Mouse (Mus musculus) heart, embryonic 12.5 days (tissue): ENCODE results near the gene Ankrd23. TPM values are rescaled to one million over a fixed set of nuclear protein-coding genes. Genes with fewer than 3 reads are reported as not detected.

Experiments used
- ATAC-seq: fragments of 200-750 bp; cut with Nextera tagmentation; 2 replicates; pipeline ENCODE4 v1.8.0; 2017; ENCODE audit warnings: moderate TSS enrichment, moderate library complexity; ENCODE audit not compliant: insufficient number of reproducible peaks, low FRiP score
- H3K27ac ChIP-seq: fragments of 300-500 bp; sonication (generic); 2 replicates; pipeline ENCODE4 v1.5.1; 2016; ENCODE audit warnings: mild to moderate bottlenecking, moderate library complexity; ENCODE audit not compliant: poor library complexity, severe bottlenecking
- H3K27me3 ChIP-seq: fragments of 300-500 bp; sonication (generic); replicated peaks from 2 replicates; pipeline ENCODE4 v1.6.1; 2016; ENCODE audit warnings: mild to moderate bottlenecking, moderate library complexity
- H3K36me3 ChIP-seq: fragments of 300-500 bp; sonication (generic); 2 replicates; pipeline ENCODE4 v1.6.1; 2016; ENCODE audit warnings: mild to moderate bottlenecking, moderate library complexity
- H3K4me1 ChIP-seq: fragments of 300-500 bp; sonication (generic); replicated peaks from 2 replicates; pipeline ENCODE4 v1.6.1; 2016; ENCODE audit warnings: mild to moderate bottlenecking
- H3K4me2 ChIP-seq: fragments of 300-500 bp; sonication (generic); 2 replicates; pipeline ENCODE4 v1.6.1; 2016; ENCODE audit warnings: mild to moderate bottlenecking, moderate library complexity
- H3K4me3 ChIP-seq: fragments of 300-500 bp; sonication (generic); 2 replicates; pipeline ENCODE4 v1.5.1; 2016; ENCODE audit warnings: mild to moderate bottlenecking
- H3K9ac ChIP-seq: fragments of 300-500 bp; sonication (generic); 2 replicates; pipeline ENCODE4 v1.6.1; 2016; ENCODE audit warnings: mild to moderate bottlenecking, moderate library complexity
- H3K9me3 ChIP-seq: fragments of 300-500 bp; sonication (generic); replicated peaks from 2 replicates; pipeline ENCODE4 v1.6.1; 2016; ENCODE audit warnings: mild to moderate bottlenecking, moderate library complexity
- WGBS: fragments of 180-500 bp; shearing (Covaris S2); methylation state at CpG from one replicate; pipeline ENCODE4 v1.1.7; 2016; 5-methylcytosine and 5-hydroxymethylcytosine counted together
- polyA plus RNA-seq: library from polyadenylated mRNA; unstranded; fragments of >200 nt; fragmentation: Nextera tagmentation; extraction: Ambion mirVana; gene quantifications from 2 replicates; pipeline ENCODE4 v1.2.1, GENCODE M21; 2016

Ankrd23 gene
- polyA plus RNA-seq, 1 experiment from 2014 or later: 16.8 TPM

DNA sequence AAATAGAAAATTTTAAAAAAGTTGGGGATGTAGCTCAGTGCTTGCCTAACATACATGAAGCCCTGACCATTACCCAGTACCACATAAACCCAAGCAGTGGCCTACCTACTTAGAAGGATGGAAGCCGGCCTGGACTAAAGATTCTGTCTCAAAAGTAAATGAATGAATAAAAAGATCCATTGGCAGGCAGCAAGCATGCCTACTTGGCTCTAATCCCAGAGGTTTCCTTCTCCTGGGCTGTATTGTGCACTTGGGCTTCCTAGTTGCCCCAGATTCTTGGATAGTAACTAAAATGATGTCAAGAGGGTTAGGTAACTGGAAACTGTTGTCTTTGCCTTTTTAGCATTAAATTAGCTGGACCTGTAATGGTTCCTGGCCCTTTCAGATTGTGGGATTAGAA is 23.4 kb downstream of the Ankrd23 start:
- peaks cover 42% of the 10 kb centered on the region for H3K4me1 ChIP-seq
- H3K9me3 ChIP-seq: no peaks in the 10 kb centered on the region
- H3K4me3 ChIP-seq: peak overlapping the region; percentile 86
- WGBS: 11% methylated on average over 1 of the region's 1 CpGs
- ATAC-seq: no peak
- peak overlapping the region; percentile 86 for H3K9ac ChIP-seq
- no peak overlapping the region for H3K27ac ChIP-seq
- H3K4me2 ChIP-seq: peak overlapping the region; percentile 93
- H3K36me3 ChIP-seq: peaks cover 25% of the 10 kb centered on the region; the same call in 1 of the 2 replicates
- no peaks in the 10 kb centered on the region for H3K27me3 ChIP-seq

DNA sequence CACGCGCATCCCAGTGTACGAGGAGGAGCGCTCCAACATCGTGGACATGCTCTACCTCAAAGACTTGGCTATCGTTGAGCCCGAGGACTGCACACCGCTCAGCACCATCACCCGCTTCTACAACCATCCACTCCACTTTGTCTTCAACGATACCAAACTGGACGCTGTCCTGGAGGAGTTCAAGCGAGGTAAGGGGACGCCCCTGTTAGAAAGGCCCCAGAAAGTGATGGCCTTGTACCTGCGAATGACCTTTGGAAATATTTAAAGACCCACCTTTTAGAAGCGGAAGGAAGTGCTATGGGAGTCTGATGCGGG is 23.8 kb downstream of the Ankrd23 start:
- ATAC-seq: no peak
- no peaks in the 10 kb centered on the region for H3K27me3 ChIP-seq
- WGBS: 2% methylated on average over 16 of the region's 16 CpGs

DNA sequence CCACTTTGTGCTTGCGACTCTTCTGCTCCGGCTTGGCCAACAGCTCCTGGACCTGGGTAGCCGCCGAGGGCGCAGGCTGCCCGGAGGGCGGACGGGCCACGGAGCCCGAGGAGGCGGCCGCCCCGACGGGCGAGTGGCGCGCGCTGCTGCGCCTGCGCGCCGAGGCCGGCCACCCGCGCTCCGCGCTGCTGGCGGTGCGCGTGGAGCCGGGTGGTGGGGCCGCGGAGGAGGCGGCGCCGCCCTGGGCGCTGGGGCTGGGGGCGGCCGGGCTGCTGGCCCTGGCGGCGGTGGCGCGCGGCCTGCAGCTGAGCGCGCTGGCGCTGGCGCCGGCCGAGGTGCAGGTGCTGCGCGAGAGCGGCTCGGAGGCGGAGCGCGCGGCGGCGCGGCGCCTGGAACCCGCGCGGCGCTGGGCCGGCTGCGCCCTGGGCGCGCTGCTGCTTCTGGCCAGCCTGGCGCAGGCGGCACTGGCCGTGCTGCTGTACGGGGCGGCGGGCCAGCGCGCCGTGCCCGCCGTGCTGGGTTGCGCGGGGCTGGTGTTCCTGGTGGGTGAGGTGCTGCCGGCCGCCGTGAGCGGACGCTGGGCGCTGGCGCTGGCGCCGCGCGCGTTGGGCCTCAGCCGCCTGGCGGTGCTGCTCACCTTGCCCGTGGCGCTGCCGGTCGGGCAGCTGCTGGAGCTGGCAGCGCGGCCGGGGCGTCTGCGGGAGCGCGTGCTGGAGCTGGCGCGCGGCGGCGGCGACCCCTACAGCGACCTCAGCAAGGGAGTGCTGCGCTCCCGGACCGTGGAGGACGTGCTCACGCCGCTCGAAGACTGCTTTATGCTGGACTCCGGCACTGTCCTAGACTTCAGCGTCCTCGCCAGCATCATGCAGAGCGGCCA is 24.4 kb downstream of the Ankrd23 start:
- Histone ChIP-seq H3K4me1 (peaks cover 33% of the 10 kb centered on the region), H3K4me2 (peak overlapping the region; percentile 93), H3K9me3 (no peaks in the 10 kb centered on the region), H3K27me3 (no peaks in the 10 kb centered on the region), H3K4me3 (peak overlapping the region; percentile 86), H3K9ac (peak overlapping the region; percentile 86), H3K36me3 (peaks cover 22% of the 10 kb centered on the region), H3K27ac (peak overlapping the region; percentile 98)
- peak; percentile 71 for ATAC-seq
- 13% methylated on average over 126 of the region's 126 CpGs for WGBS

More for the DNA sequence above, 23.8 kb downstream of the Ankrd23 start:
- Histone ChIP-seq H3K9ac (peak overlapping the region; percentile 86), H3K36me3 (peaks cover 21% of the 10 kb centered on the region; the same call in 1 of the 2 replicates), H3K9me3 (no peaks in the 10 kb centered on the region), H3K27ac (peak overlapping the region; percentile 98), H3K4me3 (peak overlapping the region; percentile 86), H3K4me1 (peaks cover 38% of the 10 kb centered on the region), H3K4me2 (peak overlapping the region; percentile 93)

DNA sequence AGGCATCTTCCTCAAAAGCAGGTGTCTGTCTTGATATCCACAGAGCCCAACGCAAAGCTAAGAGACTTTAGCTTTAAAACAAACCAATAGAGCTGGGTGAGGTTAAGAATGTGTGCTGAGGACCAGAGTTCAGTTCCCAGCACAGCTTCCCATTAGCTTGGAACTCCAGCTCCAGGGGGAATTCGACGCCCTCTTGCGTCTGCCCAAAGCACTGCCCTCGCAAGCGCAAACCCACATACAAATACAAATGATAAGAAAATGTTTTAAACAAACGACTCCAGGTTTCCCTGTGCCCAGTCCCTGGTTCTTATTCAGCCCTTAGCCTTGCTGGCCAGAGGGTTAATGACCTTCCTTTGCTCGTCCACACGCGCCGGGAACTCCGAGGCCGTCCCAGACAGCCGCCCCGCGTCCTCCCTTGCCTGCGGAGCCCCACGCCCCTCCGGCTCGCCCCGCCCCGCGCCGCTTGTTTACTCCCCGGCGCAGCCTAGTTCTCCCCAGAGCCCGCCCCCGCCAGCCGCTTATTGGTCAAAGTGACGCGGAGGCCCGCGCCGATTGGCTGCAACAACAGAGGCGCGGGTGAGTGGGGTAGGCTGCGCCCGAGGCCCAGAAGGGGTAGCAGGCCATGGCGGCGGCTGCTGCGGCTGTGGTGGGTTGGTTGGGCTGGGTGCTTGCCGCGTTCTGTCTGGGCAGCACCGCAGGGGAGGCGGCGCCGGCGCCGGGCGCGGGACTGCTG is 25.2 kb downstream of the Ankrd23 start, which contains the start of gene Cnnm3:
Cnnm3 (plus strand) TSS at position 579 of the 733 bp plus-strand sequence.
- peak; percentile 99 for ATAC-seq
- WGBS: under 1% methylated on average over 51 of the region's 51 CpGs
- H3K27ac ChIP-seq: peak within 1 kb of the TSS; percentile 98
- peaks cover 19% of the 10 kb centered on the region for H3K36me3 ChIP-seq
- H3K4me1 ChIP-seq: peaks cover 30% of the 10 kb centered on the region
- peak within 1 kb of the TSS; percentile 86 for H3K4me3 ChIP-seq
- H3K4me2 ChIP-seq: peak within 1 kb of the TSS; percentile 93
- H3K27me3 ChIP-seq: no peaks in the 10 kb centered on the region
- H3K9me3 ChIP-seq: no peaks in the 10 kb centered on the region
- peak within 1 kb of the TSS; percentile 86 for H3K9ac ChIP-seq

DNA sequence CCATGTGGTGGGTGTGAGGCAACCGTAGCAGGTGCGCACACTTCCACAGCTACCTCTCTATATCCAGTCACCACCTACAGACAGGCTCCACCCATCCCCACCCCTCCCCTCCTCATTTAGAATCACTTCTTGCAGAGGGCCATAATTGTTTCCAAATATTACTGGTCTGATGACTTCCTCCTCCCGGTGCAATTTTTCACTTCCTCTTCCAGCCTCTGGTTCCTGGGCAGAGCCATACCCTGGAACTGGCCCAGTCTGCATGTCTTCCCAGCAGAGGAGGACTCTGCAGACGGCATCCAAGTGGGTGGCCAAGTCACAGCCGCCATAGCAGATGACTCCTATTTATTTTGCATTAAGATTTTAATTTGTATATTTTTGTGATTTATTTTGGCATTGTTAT is 28.4 kb downstream of the Ankrd23 start:
- ATAC-seq: no peak
- H3K4me1 ChIP-seq: peaks cover 4% of the 10 kb centered on the region
- no peaks in the 10 kb centered on the region for H3K27me3 ChIP-seq
- WGBS: 81% methylated on average over 5 of the region's 5 CpGs
- H3K9me3 ChIP-seq: no peaks in the 10 kb centered on the region
- H3K27ac ChIP-seq: no peak overlapping the region
- peaks cover 22% of the 10 kb centered on the region for H3K36me3 ChIP-seq
- no peak overlapping the region for H3K4me2 ChIP-seq
- H3K4me3 ChIP-seq: no peak overlapping the region
- H3K9ac ChIP-seq: no peak overlapping the region

DNA sequence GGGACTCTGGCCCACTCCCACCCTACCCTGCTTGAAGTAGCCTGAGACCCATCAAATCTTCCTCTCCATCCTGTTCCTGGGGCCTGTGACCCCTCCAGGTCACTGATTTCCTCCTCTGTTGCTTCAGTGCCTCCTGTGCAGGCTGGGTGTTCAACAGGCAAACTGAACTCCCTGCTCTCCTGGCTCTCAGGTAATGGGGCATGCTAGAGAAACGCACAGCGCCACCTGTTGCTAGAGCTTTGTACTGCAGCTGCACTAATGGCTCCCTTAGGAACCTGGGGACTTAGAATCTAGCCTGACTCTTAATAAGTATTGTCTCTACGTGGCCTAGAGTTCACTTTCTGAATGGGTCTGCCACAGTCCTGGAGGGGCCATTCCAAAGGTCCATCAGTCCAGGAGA is 35.4 kb downstream of the Ankrd23 start:
- no peak overlapping the region for H3K4me3 ChIP-seq

DNA sequence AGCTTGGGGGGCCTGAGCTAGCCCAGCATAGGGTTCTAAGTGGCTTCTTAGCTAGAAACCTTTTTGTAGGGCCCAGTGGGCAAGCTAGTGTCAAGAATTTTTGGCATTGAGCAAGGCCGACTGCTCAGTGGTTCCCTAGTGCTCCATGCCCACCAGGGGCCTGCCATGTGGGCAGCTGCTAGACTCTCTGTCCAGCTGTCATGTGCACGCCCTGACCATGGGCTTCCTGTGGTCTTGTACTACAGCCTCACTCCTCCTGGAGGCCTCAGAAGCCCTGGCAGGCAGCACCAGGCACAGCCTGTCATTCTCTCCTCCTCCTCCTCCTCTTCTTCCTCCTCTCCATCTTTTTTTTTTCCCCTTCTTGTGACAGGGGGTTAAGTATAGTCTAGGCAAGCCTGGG is 39.4 kb downstream of the Ankrd23 start:
- no peak overlapping the region for H3K4me3 ChIP-seq
- no peaks in the 10 kb centered on the region for H3K27me3 ChIP-seq
- H3K4me1 ChIP-seq: peaks cover 10% of the 10 kb centered on the region
- H3K9ac ChIP-seq: 0 out of 2 replicates have a peak overlapping the region, but pooled peaks have one; percentile 11
- H3K36me3 ChIP-seq: peaks cover 10% of the 10 kb centered on the region
- no peaks in the 10 kb centered on the region for H3K9me3 ChIP-seq
- no peak for ATAC-seq
- H3K27ac ChIP-seq: no peak overlapping the region
- 61% methylated on average over 2 of the region's 2 CpGs for WGBS
- H3K4me2 ChIP-seq: no peak overlapping the region

More for the DNA sequence above, 35.4 kb downstream of the Ankrd23 start:
- WGBS: 11% methylated on average over 3 of the region's 3 CpGs
- Histone ChIP-seq H3K27ac (no peak overlapping the region), H3K9ac (0 out of 2 replicates have a peak overlapping the region, but pooled peaks have one; percentile 24), H3K4me2 (no peak overlapping the region), H3K4me1 (peaks cover 2% of the 10 kb centered on the region; the same call in 1 of the 2 replicates), H3K9me3 (no peaks in the 10 kb centered on the region), H3K27me3 (no peaks in the 10 kb centered on the region), H3K36me3 (peaks cover 26% of the 10 kb centered on the region)
- no peak for ATAC-seq

DNA sequence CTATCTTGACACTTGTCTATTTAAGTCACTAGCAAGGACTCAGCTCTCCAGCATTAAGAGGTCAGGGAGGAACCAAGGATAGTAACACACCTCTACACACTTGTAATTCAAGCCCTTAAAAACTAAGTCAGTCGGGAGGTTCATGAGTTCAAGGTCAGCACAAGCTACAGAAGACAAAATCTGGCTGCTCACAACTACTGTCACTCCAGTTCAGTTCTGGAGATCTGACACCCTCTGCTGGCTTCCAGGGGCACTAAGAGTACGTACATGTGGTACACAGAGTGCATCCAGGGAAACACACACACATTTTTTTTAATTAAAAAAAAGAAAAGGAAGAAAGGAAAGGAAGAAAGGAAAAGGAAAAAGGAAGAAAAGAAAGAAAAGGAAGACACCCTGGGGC is 40.0 kb downstream of the Ankrd23 start:
- ATAC-seq: no peak
- Histone ChIP-seq H3K4me2 (no peak overlapping the region), H3K4me3 (no peak overlapping the region), H3K9ac (no peak overlapping the region), H3K27ac (no peak overlapping the region), H3K36me3 (peaks cover 10% of the 10 kb centered on the region), H3K9me3 (no peaks in the 10 kb centered on the region), H3K27me3 (no peaks in the 10 kb centered on the region), H3K4me1 (peaks cover 16% of the 10 kb centered on the region)
- 39% methylated on average over 2 of the region's 2 CpGs for WGBS

DNA sequence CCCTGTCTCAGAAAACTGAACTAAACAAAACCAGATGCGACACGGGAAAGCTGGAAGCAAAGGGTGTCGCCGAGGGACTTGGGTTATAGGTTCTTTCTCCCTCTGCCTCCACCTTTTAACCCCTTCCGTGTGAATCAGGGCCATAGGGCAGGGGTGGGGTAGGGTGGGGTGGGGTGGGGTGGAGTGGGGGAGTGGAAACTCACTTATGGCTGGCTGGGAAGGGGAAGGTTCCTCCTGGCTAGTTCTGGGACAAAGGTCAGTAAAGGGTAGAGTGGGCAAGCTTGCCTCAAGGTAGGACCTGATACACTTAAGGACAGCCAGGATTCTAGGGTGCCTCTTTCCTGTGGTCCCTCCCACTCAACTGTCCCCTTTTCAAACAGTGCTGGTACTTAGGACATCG is 43.4 kb downstream of the Ankrd23 start:
- Histone ChIP-seq H3K36me3 (no peaks in the 10 kb centered on the region), H3K9me3 (no peaks in the 10 kb centered on the region), H3K4me1 (peaks cover 16% of the 10 kb centered on the region), H3K4me3 (no peak overlapping the region), H3K4me2 (no peak overlapping the region), H3K27ac (no peak overlapping the region), H3K27me3 (no peaks in the 10 kb centered on the region), H3K9ac (no peak overlapping the region)
- no peak for ATAC-seq
- 78% methylated on average over 6 of the region's 6 CpGs for WGBS

DNA sequence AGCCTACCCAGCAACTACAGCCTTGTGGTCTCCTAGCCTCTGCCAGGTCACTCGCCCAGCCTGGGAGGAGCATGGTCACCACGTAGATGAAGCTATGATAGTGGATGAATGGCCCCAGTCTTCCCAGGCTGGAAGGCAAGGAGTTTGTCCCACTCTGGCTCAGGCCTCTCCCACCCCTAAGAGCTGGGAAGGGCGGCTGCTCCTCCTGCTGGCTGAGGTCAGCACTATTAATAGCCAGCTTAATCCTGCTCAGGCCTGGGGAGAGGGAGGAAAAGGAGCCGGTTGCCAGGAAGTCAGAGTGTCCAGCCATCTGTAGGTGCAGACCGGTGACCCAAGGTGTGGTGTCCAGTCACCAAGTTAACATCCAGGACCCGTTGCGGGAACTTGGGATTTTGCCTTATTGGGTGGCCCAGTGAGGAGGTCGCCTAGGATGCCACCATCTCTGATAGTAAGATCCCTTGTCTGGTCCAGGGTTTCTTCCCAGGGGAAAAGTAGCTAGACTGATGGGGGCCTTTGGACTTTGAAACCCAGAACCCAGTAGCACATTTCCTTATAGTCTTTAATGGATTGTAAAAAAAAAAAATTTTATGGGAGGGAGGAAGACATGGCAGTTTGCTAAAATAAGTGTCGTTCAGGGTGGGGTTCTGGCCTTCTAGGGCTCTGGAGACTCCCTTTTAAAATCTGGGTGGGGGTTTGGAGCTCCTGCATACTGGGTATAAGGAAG is 44.1 kb downstream of the Ankrd23 start:
- no peaks in the 10 kb centered on the region for H3K27me3 ChIP-seq
- peaks cover 16% of the 10 kb centered on the region for H3K4me1 ChIP-seq
- no peak overlapping the region for H3K4me3 ChIP-seq
- H3K27ac ChIP-seq: peak overlapping the region; percentile 25; the same call in 1 of the 2 replicates
- H3K4me2 ChIP-seq: peak overlapping the region; percentile 16; the same call in 1 of the 2 replicates
- H3K36me3 ChIP-seq: no peaks in the 10 kb centered on the region
- WGBS: 31% methylated on average over 9 of the region's 9 CpGs
- ATAC-seq: peak; percentile 85
- H3K9me3 ChIP-seq: no peaks in the 10 kb centered on the region
- peak overlapping the region; percentile 48; the same call in 1 of the 2 replicates for H3K9ac ChIP-seq
